Mouse (Mus musculus) myocyte (in vitro differentiated cells): ENCODE results near the gene Kcnv2. TPM values are rescaled to one million over a fixed set of nuclear protein-coding genes. Genes with fewer than 3 reads are reported as not detected.

Experiments used
- H3K27me3 ChIP-seq: one replicate; pipeline ENCODE4 v1.6.1; 2011; ENCODE audit not compliant: control insufficient read depth, insufficient read depth, insufficient read length
- H3K36me3 ChIP-seq: one replicate; pipeline ENCODE4 v1.6.1; 2011; ENCODE audit not compliant: control insufficient read depth, insufficient read depth
- H3K4me2 ChIP-seq: one replicate; pipeline ENCODE4 v1.6.1; 2011; ENCODE audit warnings: low read depth, control low read depth
- H3K4me3 ChIP-seq: one replicate; pipeline ENCODE4 v1.5.1; 2011; ENCODE audit warnings: mild to moderate bottlenecking, control low read depth, moderate library complexity
- H3K79me2 ChIP-seq: one replicate; pipeline ENCODE4 v1.6.1; 2011; ENCODE audit not compliant: control insufficient read depth, insufficient read depth
- H3ac ChIP-seq: one replicate; pipeline ENCODE4 v1.6.1; 2011; ENCODE audit not compliant: control insufficient read depth, insufficient read length
- CEBPB ChIP-seq: IDR thresholded peaks from 2 replicates; pipeline ENCODE4 v1.6.1; 2011; ENCODE audit warnings: mild to moderate bottlenecking, moderate library complexity; ENCODE audit not compliant: poor library complexity, insufficient read depth, severe bottlenecking
- E2F4 ChIP-seq: IDR thresholded peaks from one replicate; pipeline ENCODE4 v1.6.1; 2011; ENCODE audit warnings: mild to moderate bottlenecking, control low read depth, moderate library complexity; ENCODE audit not compliant: insufficient read depth
- MAX ChIP-seq: IDR thresholded peaks from one replicate; pipeline ENCODE4 v1.6.1; 2011; ENCODE audit warnings: low read depth, mild to moderate bottlenecking, control low read depth
- MYOD1 ChIP-seq, 3 experiments: IDR thresholded peaks; one replicate each; pipeline ENCODE4 v1.6.1; 2011; ENCODE audit warnings: control low read depth in 2 of 3, low read depth in 2 of 3, mild to moderate bottlenecking in 2 of 3, moderate library complexity in 1 of 3; ENCODE audit not compliant: insufficient read length in 2 of 3, control insufficient read depth in 1 of 3
- MYOG ChIP-seq, 3 experiments: IDR thresholded peaks; one replicate each; pipeline ENCODE4 v1.6.1; 2011; ENCODE audit warnings: control low read depth in 2 of 3, low read depth in 2 of 3, mild to moderate bottlenecking in 2 of 3; ENCODE audit not compliant: insufficient read length in 2 of 3, control insufficient read depth in 1 of 3, insufficient read depth in 1 of 3
- POLR2A ChIP-seq: IDR thresholded peaks from one replicate; pipeline ENCODE4 v1.6.1; 2011; ENCODE audit warnings: low read depth, mild to moderate bottlenecking, control low read depth, moderate library complexity; ENCODE audit not compliant: insufficient read length
- POLR2AphosphoS2 ChIP-seq: IDR thresholded peaks from one replicate; pipeline ENCODE4 v1.6.1; 2011; ENCODE audit warnings: low read depth, control low read depth; ENCODE audit not compliant: insufficient read length
- REST ChIP-seq: IDR thresholded peaks from one replicate; pipeline ENCODE4 v1.6.1; 2011; ENCODE audit warnings: mild to moderate bottlenecking, control low read depth, moderate library complexity; ENCODE audit not compliant: insufficient read depth, insufficient read length
- SRF ChIP-seq: IDR thresholded peaks from one replicate; pipeline ENCODE4 v1.6.1; 2011; ENCODE audit warnings: low read depth; ENCODE audit not compliant: control insufficient read depth, insufficient read length
- TCF12 ChIP-seq: IDR thresholded peaks from one replicate; pipeline ENCODE4 v1.6.1; 2011; ENCODE audit warnings: mild to moderate bottlenecking, control low read depth; ENCODE audit not compliant: poor library complexity, insufficient read depth, severe bottlenecking
- TCF3 ChIP-seq: IDR thresholded peaks from one replicate; pipeline ENCODE4 v1.6.1; 2011; ENCODE audit warnings: low read depth, control low read depth; ENCODE audit not compliant: insufficient read length
- USF1 ChIP-seq: IDR thresholded peaks from one replicate; pipeline ENCODE4 v1.6.1; 2011; ENCODE audit warnings: low read depth, mild to moderate bottlenecking, control low read depth, moderate library complexity
- polyA plus RNA-seq: library from polyadenylated mRNA; unstranded; fragments of >200 nt; fragmentation: generic; extraction: Trizol; gene quantifications from one replicate; pipeline ENCODE4 v1.2.1, GENCODE M21; 2012; ENCODE audit warnings: missing spikeins

Kcnv2 gene
- polyA plus RNA-seq, 1 experiment = not detected

GRCm38 (mm10) chr19:27322911-27323627 is 681 bp downstream of the Kcnv2 start:
- no peaks in the 10 kb centered on the region for H3K27me3 ChIP-seq
- no peak for TF ChIP-seq POLR2AphosphoS2
- TF ChIP-seq USF1 = no peak
- no peak overlapping the region for H3ac ChIP-seq
- no peaks in the 10 kb centered on the region for H3K79me2 ChIP-seq
- H3K36me3 ChIP-seq = no peaks in the 10 kb centered on the region
- no peak overlapping the region for H3K4me2 ChIP-seq
- H3K4me3 ChIP-seq = no peak overlapping the region

- H3K4me2 ChIP-seq = no peak overlapping the region
- H3K79me2 ChIP-seq = no peaks in the 10 kb centered on the region
- no peaks in the 10 kb centered on the region for H3K36me3 ChIP-seq
- TF ChIP-seq TCF12 (no peak), USF1 (no peak), MYOD1 (IDR thresholded peaks at IDR 0.05; ENCODE audit: control insufficient read depth in 1 of 3, insufficient read length in 2 of 3, low read depth in 2 of 3) (no peak), POLR2AphosphoS2 (no peak), E2F4 (no peak), MAX (no peak)
- H3K27me3 ChIP-seq = no peaks in the 10 kb centered on the region
- no peak overlapping the region for H3K4me3 ChIP-seq
- H3ac ChIP-seq = no peak overlapping the region
Measured at GRCm38 (mm10) chr19:27325558-27325957, 3.2 kb downstream of the Kcnv2 start.

GRCm38 (mm10) chr19:27327569-27327968 is 5.2 kb downstream of the Kcnv2 start:
- Histone ChIP-seq H3K79me2 (no peaks in the 10 kb centered on the region), H3K4me3 (no peak overlapping the region), H3K4me2 (no peak overlapping the region), H3ac (no peak overlapping the region), H3K36me3 (no peaks in the 10 kb centered on the region), H3K27me3 (no peaks in the 10 kb centered on the region)
- TF ChIP-seq MAX = no peak
- no peak for TF ChIP-seq USF1
- TF ChIP-seq SRF = no peak
- TF ChIP-seq E2F4 = no peak
- TF ChIP-seq MYOG (IDR thresholded peaks at IDR 0.05; ENCODE audit: control insufficient read depth in 1 of 3, insufficient read depth in 1 of 3, insufficient read length in 2 of 3, low read depth in 2 of 3) = no peak
- TF ChIP-seq TCF3 = no peak
- no peak for TF ChIP-seq POLR2A
- TF ChIP-seq CEBPB = no peak
- no peak for TF ChIP-seq REST
- TF ChIP-seq POLR2AphosphoS2 = no peak
- TF ChIP-seq MYOD1 (IDR thresholded peaks at IDR 0.05; ENCODE audit: control insufficient read depth in 1 of 3, insufficient read length in 2 of 3, low read depth in 2 of 3) = no peak
- no peak for TF ChIP-seq TCF12

GRCm38 (mm10) chr19:27328166-27328565 is 5.8 kb downstream of the Kcnv2 start:
- no peak overlapping the region for H3K4me2 ChIP-seq
- no peak for TF ChIP-seq MYOD1 (IDR thresholded peaks at IDR 0.05; ENCODE audit: control insufficient read depth in 1 of 3, insufficient read length in 2 of 3, low read depth in 2 of 3)

GRCm38 (mm10) chr19:27328644-27329043 is 6.3 kb downstream of the Kcnv2 start:
- Histone ChIP-seq H3K79me2 (no peaks in the 10 kb centered on the region), H3ac (no peak overlapping the region), H3K4me2 (no peak overlapping the region), H3K36me3 (no peaks in the 10 kb centered on the region), H3K27me3 (no peaks in the 10 kb centered on the region), H3K4me3 (no peak overlapping the region)
- TF ChIP-seq CEBPB (no peak), POLR2AphosphoS2 (no peak), TCF12 (no peak), MYOG (IDR thresholded peaks at IDR 0.05; ENCODE audit: control insufficient read depth in 1 of 3, insufficient read depth in 1 of 3, insufficient read length in 2 of 3, low read depth in 2 of 3) (no peak), USF1 (no peak), SRF (no peak), REST (no peak), MAX (no peak), TCF3 (no peak)

More at GRCm38 (mm10) chr19:27328166-27328565, 5.8 kb downstream of the Kcnv2 start:
- Histone ChIP-seq H3K4me3 (no peak overlapping the region), H3ac (no peak overlapping the region), H3K27me3 (no peaks in the 10 kb centered on the region), H3K36me3 (no peaks in the 10 kb centered on the region), H3K79me2 (no peaks in the 10 kb centered on the region)
